Mouse (Mus musculus): ENCODE data around the gene Tex19.2. TPM values are rescaled to one million over a fixed set of nuclear protein-coding genes. Genes with fewer than 3 reads are reported as not detected.

Gene Tex19.2
- polyA plus RNA-seq (2015; fragmentation: Illumina TruSeq; extraction: RNeasy Lipid Tissue Mini Kit (QIAGEN cat#74804); ENCODE audit: low read depth, low replicate concordance): not detected

GRCm38 (mm10) chr11:121118577-121118976, at the start of gene Tex19.2:
Gene Tex19.2, minus strand, starts transcription at chr11:121118677.

GRCm38 (mm10) chr11:121159971-121160370, 41.5 kb upstream of the Tex19.2 start, which contains the start of gene Uts2r:
Gene Uts2r, plus strand, starts transcription at chr11:121160271.

GRCm38 (mm10) chr11:121145865-121146264, 27.4 kb upstream of the Tex19.2 start, which contains the start of gene Tex19.1:
Gene Tex19.1, plus strand, starts transcription at chr11:121146143.

GRCm38 (mm10) chr11:121081120-121081519, 37.4 kb downstream of the Tex19.2 start, which contains the start of gene Sectm1a:
Gene Sectm1a, minus strand, starts transcription at chr11:121081220.

Other genes starting within 250 kb of the Tex19.2 start
- 7.2 TPM for gene Ccdc57, start 185.8 kb downstream of the Tex19.2 start, polyA plus RNA-seq (2015; fragmentation: Illumina TruSeq; extraction: RNeasy Lipid Tissue Mini Kit (QIAGEN cat#74804); ENCODE audit: low read depth, low replicate concordance)
- 3.1 TPM for gene Slc16a3, start 170.2 kb downstream of the Tex19.2 start, polyA plus RNA-seq (2015; fragmentation: Illumina TruSeq; extraction: RNeasy Lipid Tissue Mini Kit (QIAGEN cat#74804); ENCODE audit: low read depth, low replicate concordance)
- gene Csnk1d, start 127.3 kb downstream of the Tex19.2 start, polyA plus RNA-seq (2015; fragmentation: Illumina TruSeq; extraction: RNeasy Lipid Tissue Mini Kit (QIAGEN cat#74804); ENCODE audit: low read depth, low replicate concordance): 86.1 TPM
- 3.4 TPM for gene Cd7, start 79.3 kb downstream of the Tex19.2 start, polyA plus RNA-seq (2015; fragmentation: Illumina TruSeq; extraction: RNeasy Lipid Tissue Mini Kit (QIAGEN cat#74804); ENCODE audit: low read depth, low replicate concordance)
- not detected for gene Sectm1b, start 55.1 kb downstream of the Tex19.2 start, polyA plus RNA-seq (2015; fragmentation: Illumina TruSeq; extraction: RNeasy Lipid Tissue Mini Kit (QIAGEN cat#74804); ENCODE audit: low read depth, low replicate concordance)
- gene Sectm1a, start 37.5 kb downstream of the Tex19.2 start, polyA plus RNA-seq (2015; fragmentation: Illumina TruSeq; extraction: RNeasy Lipid Tissue Mini Kit (QIAGEN cat#74804); ENCODE audit: low read depth, low replicate concordance): not detected
- not detected for gene Tex19.1, start 27.5 kb upstream of the Tex19.2 start, polyA plus RNA-seq (2015; fragmentation: Illumina TruSeq; extraction: RNeasy Lipid Tissue Mini Kit (QIAGEN cat#74804); ENCODE audit: low read depth, low replicate concordance)
- gene Uts2r, start 41.6 kb upstream of the Tex19.2 start, polyA plus RNA-seq (2015; fragmentation: Illumina TruSeq; extraction: RNeasy Lipid Tissue Mini Kit (QIAGEN cat#74804); ENCODE audit: low read depth, low replicate concordance): not detected
- gene Hexdc, start 85.8 kb upstream of the Tex19.2 start, polyA plus RNA-seq (2015; fragmentation: Illumina TruSeq; extraction: RNeasy Lipid Tissue Mini Kit (QIAGEN cat#74804); ENCODE audit: low read depth, low replicate concordance): 30.5 TPM
- gene Ogfod3, start 86.0 kb upstream of the Tex19.2 start, polyA plus RNA-seq (2015; fragmentation: Illumina TruSeq; extraction: RNeasy Lipid Tissue Mini Kit (QIAGEN cat#74804); ENCODE audit: low read depth, low replicate concordance): 11.8 TPM
- 33.3 TPM for gene Cybc1, start 110.6 kb upstream of the Tex19.2 start, polyA plus RNA-seq (2015; fragmentation: Illumina TruSeq; extraction: RNeasy Lipid Tissue Mini Kit (QIAGEN cat#74804); ENCODE audit: low read depth, low replicate concordance)
- gene Narf, start 118.6 kb upstream of the Tex19.2 start, polyA plus RNA-seq (2015; fragmentation: Illumina TruSeq; extraction: RNeasy Lipid Tissue Mini Kit (QIAGEN cat#74804); ENCODE audit: low read depth, low replicate concordance): 30.0 TPM
- 55.5 TPM for gene Foxk2, start 141.3 kb upstream of the Tex19.2 start, polyA plus RNA-seq (2015; fragmentation: Illumina TruSeq; extraction: RNeasy Lipid Tissue Mini Kit (QIAGEN cat#74804); ENCODE audit: low read depth, low replicate concordance)
- 79.4 TPM for gene Wdr45b, start 235.8 kb upstream of the Tex19.2 start, polyA plus RNA-seq (2015; fragmentation: Illumina TruSeq; extraction: RNeasy Lipid Tissue Mini Kit (QIAGEN cat#74804); ENCODE audit: low read depth, low replicate concordance)

All from brain, adult 10 weeks (tissue).